Mouse (Mus musculus): Measurements from ENCODE around the gene Draxin. TPM values are rescaled to one million over a fixed set of nuclear protein-coding genes. Genes with fewer than 3 reads are reported as not detected.

The Draxin gene
- polyA plus RNA-seq (2014; fragmentation: Illumina TruSeq; extraction: RNeasy Lipid Tissue Mini Kit (QIAGEN cat#74804); ENCODE audit: low read depth, low replicate concordance): not detected

DNA sequence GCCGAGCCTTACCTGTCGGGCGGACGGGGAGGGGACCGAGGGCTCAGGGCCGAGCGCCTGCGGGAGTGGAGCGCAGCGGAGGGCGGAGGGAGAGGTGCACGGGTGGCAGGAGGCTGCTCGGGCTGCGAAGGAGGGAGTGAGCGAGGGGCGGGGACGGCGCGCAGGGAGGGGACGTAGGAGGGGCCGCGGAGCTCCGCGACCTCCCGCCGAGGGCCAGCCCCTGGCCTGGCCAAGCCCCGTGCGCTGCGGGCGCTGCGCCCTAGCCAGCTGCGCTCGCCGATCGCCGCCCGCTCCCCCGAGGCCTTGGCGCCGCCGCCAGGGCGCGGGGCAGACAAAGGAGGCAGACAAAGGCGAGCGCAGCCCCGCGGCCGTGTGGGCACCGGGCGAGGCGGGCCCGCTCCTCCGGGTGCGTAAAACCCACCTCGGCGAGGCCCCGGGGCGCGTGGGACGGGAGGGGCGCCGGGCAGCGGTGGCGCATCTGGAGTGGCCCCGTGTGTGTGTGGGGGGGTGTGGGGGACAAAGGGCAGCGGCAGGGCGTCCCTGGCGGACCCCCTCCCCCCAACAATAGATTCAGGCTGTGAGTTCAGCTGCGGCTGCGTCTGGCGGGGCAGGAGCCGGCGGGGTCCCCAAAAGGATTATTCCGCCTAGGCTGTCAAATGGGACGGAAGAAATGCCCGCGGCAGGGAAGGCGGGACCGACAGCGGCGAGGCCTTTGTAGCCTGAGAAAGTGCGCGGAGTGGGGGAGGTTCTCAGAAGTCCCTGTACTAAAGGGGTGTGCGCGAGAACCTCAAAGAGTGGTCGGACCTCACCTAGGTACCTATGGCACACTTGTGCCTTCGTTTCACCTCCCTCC is at the start of gene Draxin:
Gene Draxin, minus strand, starts transcription at position 138 of the 853 bp plus-strand sequence.

GRCm38 (mm10) chr4:148160436-148161390 is 30.2 kb upstream of the Draxin start, which contains the start of the genes Fbxo44 and Fbxo2:
Gene Fbxo44 (minus strand): TSS chr4:148160482.
Gene Fbxo2 (plus strand): TSS chr4:148160621.

GRCm38 (mm10) chr4:148151267-148152168 is 21.0 kb upstream of the Draxin start, which contains the start of gene Fbxo6:
Gene Fbxo6 (minus strand): TSS chr4:148152140.

DNA sequence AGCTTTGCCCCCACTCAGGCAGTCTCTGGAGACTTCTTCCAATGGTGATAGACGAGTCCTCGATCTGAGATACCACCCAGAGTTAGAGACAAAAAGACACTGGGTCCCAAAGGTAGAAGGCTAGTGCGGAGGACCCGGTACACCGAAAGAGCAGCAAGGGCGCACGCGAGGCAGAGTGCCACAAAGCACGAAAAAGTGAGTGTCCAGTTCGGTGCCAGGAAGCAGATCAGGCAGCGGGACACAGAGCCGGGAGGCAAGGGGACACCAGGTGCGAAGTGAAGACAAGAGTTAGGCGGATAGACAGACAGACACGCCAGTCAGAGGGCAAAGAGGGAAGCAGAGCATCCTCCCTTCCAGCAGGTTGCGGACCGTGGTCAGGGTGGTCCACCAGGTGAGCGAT is 365 bp downstream of the Draxin start, which contains the start of gene Mad2l2:
Gene Mad2l2, plus strand, starts transcription at position 252 of the 400 bp plus-strand sequence.

DNA sequence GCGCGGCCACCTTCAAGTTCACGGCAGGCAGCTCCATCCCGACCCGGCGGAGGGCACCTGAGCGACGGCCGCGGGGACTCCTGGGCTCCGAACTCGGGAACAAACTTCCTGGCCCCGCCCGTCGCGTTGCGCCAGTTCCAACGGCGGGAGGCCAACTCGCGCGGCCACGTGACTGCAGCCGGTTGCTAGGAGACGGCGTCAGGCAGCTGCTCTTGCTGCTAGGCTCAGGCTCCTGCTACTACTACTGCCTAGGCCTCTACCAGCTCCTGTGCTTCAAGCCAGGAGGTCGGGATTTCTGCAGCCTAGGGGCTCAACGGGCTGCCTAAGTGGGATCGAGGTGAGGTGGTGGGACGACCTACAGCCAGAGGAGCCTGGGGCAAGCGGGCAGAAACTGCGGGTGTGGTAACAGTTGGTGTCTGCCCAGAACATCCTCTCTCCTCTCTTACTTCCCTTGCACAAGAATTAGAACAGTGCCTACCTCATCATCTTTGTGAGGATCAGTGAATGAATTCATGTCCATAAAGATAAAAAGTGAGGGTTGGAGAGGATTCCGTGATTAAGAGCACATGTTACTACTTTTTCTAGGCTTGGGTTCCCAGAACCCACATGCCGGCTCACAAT is 42.5 kb downstream of the Draxin start, which contains the start of gene Agtrap:
Gene Agtrap, minus strand, starts transcription at position 125 of the 621 bp plus-strand sequence.

Other genes starting within 250 kb of the Draxin start
- gene Mfn2, start 226.0 kb downstream of the Draxin start, polyA plus RNA-seq (2014; fragmentation: Illumina TruSeq; extraction: RNeasy Lipid Tissue Mini Kit (QIAGEN cat#74804); ENCODE audit: low read depth, low replicate concordance): 39.7 TPM
- gene Plod1, start 193.9 kb downstream of the Draxin start, polyA plus RNA-seq (2014; fragmentation: Illumina TruSeq; extraction: RNeasy Lipid Tissue Mini Kit (QIAGEN cat#74804); ENCODE audit: low read depth, low replicate concordance): 2.9 TPM
- 10.7 TPM for gene 2510039O18Rik, start 189.8 kb downstream of the Draxin start, polyA plus RNA-seq (2014; fragmentation: Illumina TruSeq; extraction: RNeasy Lipid Tissue Mini Kit (QIAGEN cat#74804); ENCODE audit: low read depth, low replicate concordance)
- gene Nppb, start 144.9 kb downstream of the Draxin start, polyA plus RNA-seq (2014; fragmentation: Illumina TruSeq; extraction: RNeasy Lipid Tissue Mini Kit (QIAGEN cat#74804); ENCODE audit: low read depth, low replicate concordance): not detected
- not detected for gene Nppa, start 130.0 kb downstream of the Draxin start, polyA plus RNA-seq (2014; fragmentation: Illumina TruSeq; extraction: RNeasy Lipid Tissue Mini Kit (QIAGEN cat#74804); ENCODE audit: low read depth, low replicate concordance)
- gene Clcn6, start 91.9 kb downstream of the Draxin start, polyA plus RNA-seq (2014; fragmentation: Illumina TruSeq; extraction: RNeasy Lipid Tissue Mini Kit (QIAGEN cat#74804); ENCODE audit: low read depth, low replicate concordance): 4.0 TPM
- gene Mthfr, start 91.6 kb downstream of the Draxin start, polyA plus RNA-seq (2014; fragmentation: Illumina TruSeq; extraction: RNeasy Lipid Tissue Mini Kit (QIAGEN cat#74804); ENCODE audit: low read depth, low replicate concordance): 3.4 TPM
- gene Agtrap, start 42.7 kb downstream of the Draxin start, polyA plus RNA-seq (2014; fragmentation: Illumina TruSeq; extraction: RNeasy Lipid Tissue Mini Kit (QIAGEN cat#74804); ENCODE audit: low read depth, low replicate concordance): 36.6 TPM
- gene Mad2l2, start 314 bp downstream of the Draxin start, polyA plus RNA-seq (2014; fragmentation: Illumina TruSeq; extraction: RNeasy Lipid Tissue Mini Kit (QIAGEN cat#74804); ENCODE audit: low read depth, low replicate concordance): 3.6 TPM
- gene Fbxo6, start 21.4 kb upstream of the Draxin start, polyA plus RNA-seq (2014; fragmentation: Illumina TruSeq; extraction: RNeasy Lipid Tissue Mini Kit (QIAGEN cat#74804); ENCODE audit: low read depth, low replicate concordance): 1.3 TPM
- 1.2 TPM for gene Fbxo44, start 29.8 kb upstream of the Draxin start, polyA plus RNA-seq (2014; fragmentation: Illumina TruSeq; extraction: RNeasy Lipid Tissue Mini Kit (QIAGEN cat#74804); ENCODE audit: low read depth, low replicate concordance)
- gene Fbxo2, start 29.9 kb upstream of the Draxin start, polyA plus RNA-seq (2014; fragmentation: Illumina TruSeq; extraction: RNeasy Lipid Tissue Mini Kit (QIAGEN cat#74804); ENCODE audit: low read depth, low replicate concordance): not detected
- gene Disp3, start 157.3 kb upstream of the Draxin start, polyA plus RNA-seq (2014; fragmentation: Illumina TruSeq; extraction: RNeasy Lipid Tissue Mini Kit (QIAGEN cat#74804); ENCODE audit: low read depth, low replicate concordance): not detected

Data from adrenal gland, adult 10 weeks (tissue).